Mouse (Mus musculus): ENCODE measurements around the gene Apip.

GRCm38 (mm10) chr2:103106172-103106571 is 32.7 kb downstream of the Apip start:
- TF ChIP-seq POLR2A (IDR thresholded peaks at IDR 0.05; ENCODE audit: low read depth, low read length) (no peak), USF1 (IDR thresholded peaks at IDR 0.05; ENCODE audit: low read depth, low read length) (no peak), UBTF (IDR thresholded peaks at IDR 0.05; ENCODE audit: low read depth, low read length) (no peak), CHD1 (IDR thresholded peaks at IDR 0.05; ENCODE audit: low read depth, low read length) (no peak), MAFK (IDR thresholded peaks at IDR 0.05; ENCODE audit: insufficient replicate concordance, low read length) (no peak), JUND (conservative IDR thresholded peaks at IDR 0.05; ENCODE audit: low read depth, low read length) (no peak), KAT2A (IDR thresholded peaks at IDR 0.05; ENCODE audit: insufficient replicate concordance, low read length) (no peak), NELFE (IDR thresholded peaks at IDR 0.05; ENCODE audit: low read depth, low read length) (no peak), TBP (conservative IDR thresholded peaks at IDR 0.05; ENCODE audit: low read depth, low read length) (no peak), MAX (IDR thresholded peaks at IDR 0.05; ENCODE audit: low read length) (no peak), E2F4 (IDR thresholded peaks at IDR 0.05; ENCODE audit: insufficient replicate concordance, low read depth, low read length) (no peak)

Measured in CH12.LX (cell line).